Mouse (Mus musculus) spleen, adult 2 months (tissue): ENCODE results near the gene Atp6v0c.

Experiments used
- CTCF ChIP-seq: fragments of 200-500 bp; IDR thresholded peaks from 2 replicates; pipeline ENCODE4 v1.5.1; 2011; ENCODE audit warnings: mild to moderate bottlenecking, inconsistent platforms; ENCODE audit not compliant: insufficient read depth, insufficient read length, insufficient replicate concordance; ENCODE audit errors: extremely low read depth
- POLR2A ChIP-seq: fragments of 200-500 bp; IDR thresholded peaks from 2 replicates; pipeline ENCODE4 v1.6.1; 2011; ENCODE audit warnings: low read depth, low read length, inconsistent platforms

DNA sequence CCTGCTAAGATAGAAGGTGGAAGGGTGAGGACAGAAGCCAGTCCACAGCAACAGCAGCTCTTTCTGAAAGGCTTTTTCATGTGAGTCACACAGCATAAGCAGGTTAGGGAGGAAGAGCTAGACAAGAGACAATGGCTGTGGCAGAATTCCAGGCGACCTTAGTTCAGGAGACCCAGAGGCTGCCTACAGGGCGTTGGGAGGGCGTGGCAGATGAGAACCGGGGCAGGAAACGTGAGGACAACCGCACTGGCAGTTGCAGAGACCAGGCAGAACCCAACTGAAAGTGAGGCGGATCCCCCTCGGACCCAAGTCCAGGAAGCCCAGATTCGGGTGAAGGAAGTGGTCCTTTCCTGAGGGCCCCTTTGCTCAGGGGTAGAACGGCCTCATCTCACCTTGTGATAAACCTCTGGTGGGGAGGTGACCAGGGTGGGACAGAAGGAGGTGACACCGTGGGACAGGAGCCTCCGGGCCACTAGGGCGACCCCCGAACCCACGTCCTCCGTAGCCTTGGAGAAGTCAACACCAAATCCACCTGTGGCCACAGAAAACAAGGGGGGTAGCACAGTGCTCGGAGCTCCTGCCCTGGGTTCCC, 6.8 kb downstream of the Atp6v0c start:
- no peak for TF ChIP-seq POLR2A
- no peak for TF ChIP-seq CTCF
